ENCODE assay signal across 9 mouse cellular contexts in genomic region chr2:90964811-90965465, GRCm38 (mm10). TPM values are rescaled to one million over a fixed set of nuclear protein-coding genes. Genes with fewer than 3 reads are reported as not detected.
A peak's percentile ranks its signal among the peaks of the same experiment; 100 is the strongest.
DNase-seq lines count a peak whose midpoint lies in the region; ATAC-seq and TF ChIP-seq lines count a peak whose summit lies in the region.
"Had no signal": no experiment of that assay in that cellular context is flagged by ENCODE, and none has a peak within 500 bp of the region (broad histone marks: within the 10 kb centered on the region; RNA-seq: fewer than 3 reads in every experiment).

No protein-coding gene starts in this region.

- no peak for TF ChIP-seq CTCF in cerebellum, adult 2 months (IDR thresholded peaks at IDR 0.05; ENCODE audit: borderline replicate concordance, insufficient read depth, low read depth, low read length)
- no peak for TF ChIP-seq CTCF in layer of hippocampus, adult 2 months (conservative IDR thresholded peaks at IDR 0.05)

- TF ChIP-seq POLR2A in cerebellum, adult 2 months (IDR thresholded peaks at IDR 0.05; ENCODE audit: borderline replicate concordance, insufficient read depth, low read length): peak; percentile 50; the same call in 1 of the 2 replicates

- no peaks in the 10 kb centered on the region for H3K27me3 ChIP-seq in cerebellum, adult 2 months (ENCODE audit: control insufficient read depth, insufficient read depth, low read length)
- no peaks in the 10 kb centered on the region for H3K27me3 ChIP-seq in lung, embryonic 15.5 days
- H3K27me3 ChIP-seq: limb, embryonic 13.5 days had no signal

- no peak overlapping the region for H3K9ac ChIP-seq in lung, embryonic 15.5 days
- H3K9ac ChIP-seq: limb, embryonic 13.5 days had no signal

- H3K27ac ChIP-seq in cerebellum, adult 2 months (ENCODE audit: insufficient read depth, low read length): peak overlapping the region; percentile 91
- peak overlapping the region; percentile 95 for H3K27ac ChIP-seq in layer of hippocampus, adult 2 months
- H3K27ac ChIP-seq in lung, embryonic 15.5 days: no peak overlapping the region
- H3K27ac ChIP-seq: limb, embryonic 13.5 days had no signal

- peak; percentile 49; the same call in 1 of the 2 replicates for ATAC-seq in lung, embryonic 15.5 days (ENCODE audit: borderline replicate concordance, extremely low read depth, low FRiP score, low TSS enrichment)

- peak overlapping the region; percentile 48 for H3K4me3 ChIP-seq in cerebellum, adult 2 months (replicated peaks; ENCODE audit: insufficient read depth, low read depth, low read length)
- H3K4me3 ChIP-seq in layer of hippocampus, adult 2 months: peak overlapping the region; percentile 36
- no peak overlapping the region for H3K4me3 ChIP-seq in lung, embryonic 15.5 days
- H3K4me3 ChIP-seq: limb, embryonic 13.5 days had no signal

- no peak overlapping the region for H3K4me2 ChIP-seq in lung, embryonic 15.5 days
- H3K4me2 ChIP-seq: limb, embryonic 13.5 days had no signal

- H3K4me1 ChIP-seq in cerebellum, adult 2 months (ENCODE audit: control insufficient read depth, insufficient read depth, low read length): peaks cover 25% of the 10 kb centered on the region; the same call in 1 of the 2 replicates
- peaks cover 10% of the 10 kb centered on the region; the same call in 1 of the 2 replicates for H3K4me1 ChIP-seq in lung, embryonic 15.5 days

- H3K36me3 ChIP-seq in lung, embryonic 15.5 days: no peaks in the 10 kb centered on the region
- H3K36me3 ChIP-seq: limb, embryonic 13.5 days had no signal

- H3K9me3 ChIP-seq in lung, embryonic 15.5 days: no peaks in the 10 kb centered on the region
- H3K9me3 ChIP-seq: limb, embryonic 13.5 days had no signal

- 4% methylated on average over 7 of the region's 7 CpGs for WGBS in cerebellum, adult 2 months
- 50% methylated on average over 7 of the region's 7 CpGs for WGBS in lung, embryonic 15.5 days

- peak; percentile 22 for DNase-seq in kidney, postnatal 14 days
- DNase-seq in kidney, adult 9 months: no peak
- DNase-seq in cerebellum, adult 2 months: peak; percentile 69 to 74
- peak; percentile 4 for DNase-seq in gastrocnemius, postnatal 10 days
- DNase-seq in layer of hippocampus, adult 2 months (ENCODE audit: low spot score in 2 of 2): peak; percentile 66 to 86
- DNase-seq in telencephalon, adult 2 months (ENCODE audit: low read depth, low spot score): peak; percentile 96
- DNase-seq in thymus, postnatal 25 days: no peak

RNA-seq across cellular contexts. Expression of gene Celf1, which starts 24.8 kb away (rescaled TPM):
- polyA plus RNA-seq in cerebellum, adult 2 months (2012; rRNA removed): 91.1 and 95.2 TPM in 2 replicates
- 10 to 100 TPM; 54.1 to 61.9 TPM for total RNA-seq in gastrocnemius, postnatal 10 days (2021)
- 100 to 1,000 TPM; 145 to 147 TPM for total RNA-seq in layer of hippocampus, adult 2 months (2021)
- polyA plus RNA-seq in lung, embryonic 15.5 days (2015; fragmentation: Nextera tagmentation; extraction: Ambion mirVana): 80.7 and 81.8 TPM in 2 replicates

Comparison
In these comparisons a context has a peak if more than half of its experiments do, and no peak if none do; other contexts are left out.
1. DNase-seq: peak in kidney, postnatal 14 days (single experiment), cerebellum, adult 2 months (2 of 2), gastrocnemius, postnatal 10 days (single experiment), layer of hippocampus, adult 2 months (2 of 2) and telencephalon, adult 2 months (single experiment); none in kidney, adult 9 months (single experiment) and thymus, postnatal 25 days (single experiment).